Mouse (Mus musculus) limb, embryonic 11.5 days (tissue): ENCODE data around the gene Fkbp1a. TPM values are rescaled to one million over a fixed set of nuclear protein-coding genes. Genes with fewer than 3 reads are reported as not detected.
A peak's percentile ranks its signal among the peaks of the same experiment; 100 is the strongest.

Source experiments
- ATAC-seq: fragments of 200-750 bp; cut with Nextera tagmentation; 2 replicates; pipeline ENCODE4 v1.8.0; 2017; ENCODE audit warnings: low read depth; ENCODE audit not compliant: insufficient number of reproducible peaks, low FRiP score, low TSS enrichment
- DNase-seq: peaks from one replicate; pipeline ENCODE4 v3.0.0-alpha.2; 2015; ENCODE audit warnings: low spot score
- H3K27ac ChIP-seq: fragments of 300-500 bp; sonication (generic); replicated peaks from 2 replicates; pipeline ENCODE4 v1.5.1; 2014; ENCODE audit warnings: low read depth, mild to moderate bottlenecking, low read length
- H3K27me3 ChIP-seq: fragments of 300-500 bp; sonication (generic); 2 replicates; pipeline ENCODE4 v1.6.1; 2014; ENCODE audit warnings: mild to moderate bottlenecking, low read length, mixed read lengths; ENCODE audit not compliant: control insufficient read depth, insufficient read depth
- H3K36me3 ChIP-seq: fragments of 300-500 bp; sonication (generic); 2 replicates; pipeline ENCODE4 v1.6.1; 2014; ENCODE audit warnings: mild to moderate bottlenecking, low read length, moderate library complexity, mixed read lengths; ENCODE audit not compliant: control insufficient read depth, insufficient read depth
- H3K4me1 ChIP-seq: fragments of 300-500 bp; sonication (generic); 2 replicates; pipeline ENCODE4 v1.6.1; 2014; ENCODE audit warnings: low read length, mixed read lengths; ENCODE audit not compliant: control insufficient read depth, insufficient read depth
- H3K4me2 ChIP-seq: fragments of 300-500 bp; sonication (generic); 2 replicates; pipeline ENCODE4 v1.6.1; 2014; ENCODE audit warnings: low read depth, mild to moderate bottlenecking, moderate library complexity; ENCODE audit not compliant: severe bottlenecking
- H3K4me3 ChIP-seq: fragments of 300-500 bp; sonication (generic); 2 replicates; pipeline ENCODE4 v1.5.1; 2014; ENCODE audit warnings: low read depth, low read length
- H3K9ac ChIP-seq: fragments of 300-500 bp; sonication (generic); 2 replicates; pipeline ENCODE4 v1.6.1; 2014; ENCODE audit warnings: mild to moderate bottlenecking, low read length
- H3K9me3 ChIP-seq: fragments of 300-500 bp; sonication (generic); 2 replicates; pipeline ENCODE4 v1.6.1; 2016; ENCODE audit warnings: low read length; ENCODE audit not compliant: control insufficient read depth
- WGBS: fragments of 180-500 bp; shearing (Covaris S2); extraction: QIAGEN DNeasy Blood & Tissue Kit; methylation state at CpG from one replicate; pipeline ENCODE4 v1.1.7; 2014; 5-methylcytosine and 5-hydroxymethylcytosine counted together
- polyA plus RNA-seq: library from polyadenylated mRNA; unstranded; fragments of >200 nt; fragmentation: Nextera tagmentation; extraction: Ambion mirVana; gene quantifications from 2 replicates; pipeline ENCODE4 v1.2.1, GENCODE M21; 2014

Gene Fkbp1a
- polyA plus RNA-seq, 1 experiment from 2014 or later, result 494 TPM

DNA sequence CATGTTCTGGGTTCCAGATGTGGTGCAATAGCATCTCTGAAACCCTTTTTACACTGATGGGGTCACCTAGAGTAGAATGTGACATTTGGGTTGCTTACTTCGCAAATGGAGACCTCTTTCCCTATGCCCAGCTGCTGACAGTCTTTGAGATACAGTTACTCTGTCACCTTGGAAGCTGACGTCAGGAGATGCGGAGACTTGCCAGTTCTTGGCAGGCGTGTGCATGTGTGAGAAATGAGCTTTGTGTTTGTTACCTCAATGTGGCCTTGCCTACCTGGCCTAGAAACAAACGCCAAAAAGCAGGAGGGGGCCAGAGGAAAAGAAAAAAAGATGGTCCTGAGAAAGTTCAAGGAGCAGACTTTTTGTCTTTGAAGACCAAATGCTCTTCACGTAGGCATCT lies 24.6 kb downstream of the Fkbp1a start:
- H3K9me3 ChIP-seq, result no peaks in the 10 kb centered on the region
- no peaks in the 10 kb centered on the region for H3K27me3 ChIP-seq
- H3K9ac ChIP-seq, result no peak overlapping the region
- H3K27ac ChIP-seq, result no peak overlapping the region
- 78% methylated on average over 6 of the region's 6 CpGs for WGBS
- ATAC-seq, result no peak
- H3K4me3 ChIP-seq, result no peak overlapping the region
- no peak for DNase-seq
- H3K36me3 ChIP-seq, result no peaks in the 10 kb centered on the region
- H3K4me2 ChIP-seq, result no peak overlapping the region
- no peaks in the 10 kb centered on the region for H3K4me1 ChIP-seq

DNA sequence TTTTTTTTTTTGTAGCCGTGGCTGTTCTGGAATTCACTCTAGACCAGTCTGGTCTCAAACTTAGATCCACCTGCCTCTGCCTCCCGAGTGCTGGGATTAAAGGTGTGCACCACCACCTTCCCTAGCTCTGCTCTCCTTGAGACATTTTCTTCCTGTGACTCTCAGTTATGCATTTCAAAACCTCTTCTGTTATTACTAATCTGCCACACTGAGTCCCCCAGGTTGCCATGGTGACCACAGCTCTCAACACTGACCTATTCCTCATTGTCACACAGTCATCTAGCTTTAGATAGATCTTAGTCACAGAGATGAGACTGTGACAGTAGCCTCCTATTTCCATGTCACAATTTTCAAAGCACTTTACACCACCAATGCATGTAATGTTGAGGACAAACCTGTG lies 27.2 kb downstream of the Fkbp1a start:
- H3K4me3 ChIP-seq, result no peak overlapping the region
- WGBS, result 81% methylated on average over 2 of the region's 2 CpGs
- H3K27me3 ChIP-seq, result no peaks in the 10 kb centered on the region
- DNase-seq (no peak), ATAC-seq (no peak)
- no peaks in the 10 kb centered on the region for H3K4me1 ChIP-seq
- no peaks in the 10 kb centered on the region for H3K36me3 ChIP-seq
- H3K27ac ChIP-seq, result no peak overlapping the region
- H3K9me3 ChIP-seq, result no peaks in the 10 kb centered on the region
- H3K9ac ChIP-seq, result no peak overlapping the region
- no peak overlapping the region for H3K4me2 ChIP-seq

DNA sequence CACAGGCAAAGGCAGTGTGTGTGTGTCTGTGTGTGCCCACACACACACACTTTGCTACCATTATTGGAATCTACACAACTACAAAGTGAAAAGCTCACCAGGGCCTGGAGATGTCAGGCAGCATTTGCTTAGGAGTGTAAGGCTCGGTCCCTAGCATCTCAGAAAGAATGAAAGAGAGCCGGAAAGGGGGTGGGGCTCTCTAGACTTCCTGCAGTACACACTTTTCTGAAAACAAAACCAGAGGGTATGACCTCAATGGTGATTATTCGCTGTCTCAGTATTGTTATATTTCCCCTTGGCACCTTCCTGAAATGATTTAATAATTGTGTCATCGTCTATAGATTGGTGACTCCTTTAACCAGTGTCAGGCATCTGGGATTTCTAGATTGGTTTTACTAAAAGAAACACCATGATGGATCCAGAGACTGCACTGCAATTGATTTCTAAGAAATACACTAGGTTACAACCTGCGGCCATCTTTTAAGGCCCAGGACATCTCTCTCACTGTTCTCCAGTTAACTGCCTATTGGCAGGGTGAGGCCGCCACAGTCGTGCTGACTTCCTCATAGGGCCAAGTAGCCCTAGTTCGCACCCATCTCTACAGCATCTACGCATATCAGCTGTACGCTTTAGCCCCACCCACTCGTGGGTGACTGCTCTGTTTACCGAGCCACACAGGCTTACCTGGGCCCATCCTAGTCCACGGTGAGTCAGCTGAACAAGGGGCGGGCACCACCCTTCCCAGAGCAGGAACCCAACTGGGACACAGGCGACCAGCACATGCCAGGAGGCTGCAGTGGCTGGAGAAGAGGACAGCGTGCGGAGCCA lies 29.8 kb downstream of the Fkbp1a start, which contains the start of gene Sdcbp2:
Gene Sdcbp2, plus strand, starts transcription at position 750 of the 828 bp plus-strand sequence.
- WGBS, result 80% methylated on average over 17 of the region's 17 CpGs
- H3K4me1 ChIP-seq, result no peaks in the 10 kb centered on the region; the same call in 1 of the 2 replicates
- H3K27me3 ChIP-seq, result no peaks in the 10 kb centered on the region
- ATAC-seq (no peak), DNase-seq (no peak)
- H3K4me2 ChIP-seq, result no peak within 1 kb of the TSS
- H3K9me3 ChIP-seq, result no peaks in the 10 kb centered on the region
- no peak within 1 kb of the TSS for H3K4me3 ChIP-seq
- H3K9ac ChIP-seq, result no peak within 1 kb of the TSS
- H3K27ac ChIP-seq, result no peak within 1 kb of the TSS
- no peaks in the 10 kb centered on the region for H3K36me3 ChIP-seq

DNA sequence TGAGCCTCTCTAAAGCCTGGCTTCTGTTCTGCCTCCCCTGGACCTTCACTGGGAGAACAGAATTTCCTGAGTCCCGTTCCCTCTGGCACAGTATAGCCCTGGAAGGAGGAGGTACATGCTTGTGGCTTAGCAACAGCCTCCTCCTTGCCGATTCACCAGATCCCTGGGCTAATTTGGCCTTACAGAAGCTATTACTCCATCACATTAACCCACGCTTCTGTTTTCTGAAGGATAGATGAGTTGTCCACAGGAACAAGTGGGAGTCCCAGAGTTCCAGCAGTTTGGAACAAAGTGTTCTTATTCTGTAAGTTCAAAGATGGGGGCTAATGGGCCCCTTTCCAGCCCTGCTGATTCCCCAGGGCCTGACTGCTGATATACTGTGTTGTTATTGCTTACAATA lies 31.4 kb downstream of the Fkbp1a start:
- H3K4me2 ChIP-seq, result no peak overlapping the region
- DNase-seq (no peak), ATAC-seq (no peak)
- WGBS, result 77% methylated on average over 3 of the region's 3 CpGs
- H3K9ac ChIP-seq, result no peak overlapping the region
- H3K27me3 ChIP-seq, result no peaks in the 10 kb centered on the region
- no peaks in the 10 kb centered on the region; the same call in 1 of the 2 replicates for H3K4me1 ChIP-seq
- H3K36me3 ChIP-seq, result no peaks in the 10 kb centered on the region
- no peak overlapping the region for H3K4me3 ChIP-seq
- no peak overlapping the region for H3K27ac ChIP-seq
- no peaks in the 10 kb centered on the region for H3K9me3 ChIP-seq

DNA sequence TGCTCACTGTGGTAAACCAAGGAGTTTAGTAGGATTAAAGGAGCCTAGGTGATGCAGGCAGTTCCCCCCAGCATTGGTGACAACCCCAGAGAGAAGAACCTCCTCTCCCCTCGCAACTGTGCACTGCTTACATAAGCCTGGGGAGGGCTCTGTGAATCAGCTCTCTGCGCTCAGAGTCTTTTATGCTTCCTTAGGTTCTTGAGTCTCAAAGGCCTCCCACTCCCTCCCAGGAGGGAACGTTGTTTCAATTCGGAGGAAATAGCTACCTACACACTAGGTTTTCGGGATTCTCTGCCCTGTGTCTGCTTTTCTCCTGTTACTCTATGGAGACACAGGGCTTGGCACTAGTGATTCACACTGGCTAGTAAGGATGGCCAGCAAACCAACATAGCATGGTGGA lies 32.3 kb downstream of the Fkbp1a start:
- Histone ChIP-seq H3K4me3 (no peak overlapping the region), H3K9ac (no peak overlapping the region), H3K4me2 (no peak overlapping the region), H3K27ac (0 out of 2 replicates have a peak overlapping the region, but pooled peaks have one; percentile 21), H3K36me3 (no peaks in the 10 kb centered on the region), H3K9me3 (no peaks in the 10 kb centered on the region), H3K27me3 (no peaks in the 10 kb centered on the region), H3K4me1 (no peaks in the 10 kb centered on the region; the same call in 1 of the 2 replicates)
- 65% methylated on average over 5 of the region's 5 CpGs for WGBS
- DNase-seq (no peak), ATAC-seq (no peak)

DNA sequence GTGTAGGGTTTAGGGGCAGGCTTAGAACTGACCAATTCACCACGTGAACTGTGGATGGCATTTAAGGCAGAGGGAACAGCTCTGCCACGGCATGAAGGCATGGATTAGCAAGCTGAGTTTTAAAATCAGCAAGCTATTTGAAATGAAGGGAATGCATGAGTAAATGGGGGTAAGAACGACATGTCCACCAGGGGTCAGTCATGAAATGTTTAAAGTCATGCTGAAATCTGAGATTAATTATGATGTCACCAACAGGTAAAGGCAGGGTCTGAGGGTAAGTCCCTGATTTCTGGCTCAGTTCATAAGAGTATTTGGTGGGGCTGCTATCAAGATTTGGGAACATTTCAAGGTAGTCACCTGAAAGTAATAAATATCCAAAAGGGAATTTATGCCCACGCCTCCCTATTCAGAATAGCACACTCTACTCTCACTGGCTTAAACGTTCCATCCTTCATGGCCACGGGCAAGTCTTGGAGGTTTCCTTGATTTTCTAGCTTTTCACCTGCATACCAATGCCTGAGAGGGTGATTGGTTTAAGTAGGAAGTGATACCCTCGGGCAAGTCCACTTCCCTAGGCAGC lies 32.9 kb downstream of the Fkbp1a start:
- 0 out of 2 replicates have a peak, but pooled peaks have one; percentile 18 for ATAC-seq
- H3K27me3 ChIP-seq, result no peaks in the 10 kb centered on the region

DNA sequence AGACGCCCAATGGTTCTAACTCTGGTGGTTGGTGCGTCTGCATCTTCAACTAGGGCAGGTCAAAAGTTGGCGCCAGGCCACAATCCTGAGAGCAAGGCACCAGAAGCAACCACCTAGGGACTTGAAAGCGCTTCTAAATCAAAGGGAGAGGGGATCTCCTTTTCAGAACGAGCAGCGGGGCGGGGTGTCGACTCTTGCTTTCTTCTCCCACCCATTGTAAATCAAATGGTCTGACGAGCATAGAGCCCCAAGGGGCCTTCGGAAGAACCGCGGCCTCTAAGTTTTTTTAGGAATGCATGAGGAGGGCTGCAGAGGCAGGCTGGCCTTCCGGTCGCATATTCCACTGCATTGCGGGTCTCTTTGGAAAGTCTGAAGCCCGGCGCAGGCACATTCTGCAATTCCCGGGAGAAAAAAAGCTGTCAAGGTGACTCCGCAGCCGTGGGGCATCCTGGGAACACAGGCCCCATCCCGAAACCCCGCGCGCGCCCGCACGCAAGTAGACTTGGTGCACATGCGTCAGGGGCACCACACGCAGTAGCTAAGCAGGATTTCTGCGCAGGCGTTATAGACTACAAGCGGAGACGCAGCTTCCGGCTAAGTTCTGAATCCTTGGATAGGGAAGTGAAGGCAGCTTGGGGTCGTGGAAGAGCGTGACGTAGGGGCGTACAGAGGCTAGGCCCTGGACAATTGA lies 33.6 kb downstream of the Fkbp1a start:
- no peaks in the 10 kb centered on the region for H3K36me3 ChIP-seq
- peak overlapping the region; percentile 58 for H3K4me2 ChIP-seq
- 2% methylated on average over 38 of the region's 38 CpGs for WGBS
- H3K4me1 ChIP-seq, result no peaks in the 10 kb centered on the region; the same call in 1 of the 2 replicates
- DNase-seq, result peak; percentile 81
- peak overlapping the region; percentile 31; the same call in 1 of the 2 replicates for H3K9ac ChIP-seq
- no peaks in the 10 kb centered on the region for H3K27me3 ChIP-seq
- no peak overlapping the region for H3K27ac ChIP-seq
- H3K9me3 ChIP-seq, result no peaks in the 10 kb centered on the region
- H3K4me3 ChIP-seq, result peak overlapping the region; percentile 22
- peak; percentile 82 for ATAC-seq

More for the DNA sequence above, 32.9 kb downstream of the Fkbp1a start:
- peak overlapping the region; percentile 58 for H3K4me2 ChIP-seq
- H3K36me3 ChIP-seq, result no peaks in the 10 kb centered on the region
- H3K9ac ChIP-seq, result no peak overlapping the region
- DNase-seq, result peak; percentile 63
- no peak overlapping the region for H3K27ac ChIP-seq
- no peaks in the 10 kb centered on the region; the same call in 1 of the 2 replicates for H3K4me1 ChIP-seq
- WGBS, result 24% methylated on average over 7 of the region's 7 CpGs
- no peaks in the 10 kb centered on the region for H3K9me3 ChIP-seq
- no peak overlapping the region for H3K4me3 ChIP-seq

DNA sequence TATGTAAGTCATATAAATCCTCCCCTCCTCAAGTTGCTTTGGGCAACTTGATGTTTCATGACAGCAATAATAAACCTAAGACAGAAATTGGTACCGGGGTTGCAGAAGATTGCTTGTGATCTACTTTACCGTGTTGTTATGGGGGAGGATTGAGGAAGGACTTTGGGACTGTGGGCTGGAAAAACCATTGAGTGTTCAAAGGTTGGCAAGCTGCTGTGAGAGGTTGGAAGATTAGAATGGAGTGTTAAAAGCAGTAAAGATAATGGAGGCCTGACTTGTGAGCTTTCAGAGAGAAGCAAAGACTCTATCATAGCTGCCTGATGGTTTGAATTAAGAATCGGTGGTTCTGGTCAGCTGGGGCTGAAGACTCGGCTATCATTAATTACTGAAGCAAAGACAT lies 36.9 kb downstream of the Fkbp1a start:
- Histone ChIP-seq H3K9ac (no peak overlapping the region), H3K4me1 (no peaks in the 10 kb centered on the region; the same call in 1 of the 2 replicates), H3K9me3 (no peaks in the 10 kb centered on the region), H3K27me3 (no peaks in the 10 kb centered on the region), H3K4me3 (no peak overlapping the region), H3K27ac (no peak overlapping the region), H3K36me3 (no peaks in the 10 kb centered on the region), H3K4me2 (no peak overlapping the region)
- ATAC-seq (no peak), DNase-seq (no peak)
- 50% methylated on average over 4 of the region's 4 CpGs for WGBS
